Mouse (Mus musculus) Muller cell, postnatal 12 days (primary cell): ENCODE data around the gene CT030661.1.
"Not testable (repeated sequence)": the region's sequence is repeated elsewhere in the genome, so short reads cannot be mapped to it uniquely, and the experiment has no call there.

Experiments
- DNase-seq: peaks from one replicate; pipeline ENCODE4 v3.0.0-alpha.2; 2015; ENCODE audit errors: inconsistent ontology term

Gene CT030661.1

GRCm38 (mm10) chr17:22314730-22315226 is at the start of gene CT030661.1:
TSS of gene CT030661.1 (minus strand) at chr17:22314837.
- DNase-seq: peak; percentile 95

- DNase-seq: no peak
These were observed 49.3 kb upstream of the CT030661.1 start for GRCm38 (mm10) chr17:22363895-22364294.

GRCm38 (mm10) chr17:22361101-22361781 is 46.6 kb upstream of the CT030661.1 start, which contains the start of the genes Zfp944 and Zfp758:
TSS of gene Zfp944 (minus strand) at chr17:22361400.
TSS of gene Zfp758 (plus strand) at chr17:22361453.
- DNase-seq: peak; percentile 73

GRCm38 (mm10) chr17:22360572-22360971 is 45.9 kb upstream of the CT030661.1 start:
- DNase-seq: no peak

- peak; percentile 5 for DNase-seq
These were observed 38.2 kb upstream of the CT030661.1 start for GRCm38 (mm10) chr17:22352794-22353193.

- not testable (repeated sequence) for DNase-seq
These were observed 610 bp upstream of the CT030661.1 start for GRCm38 (mm10) chr17:22315247-22315646.

- DNase-seq: peak; percentile 3
These were observed 418 bp downstream of the CT030661.1 start for GRCm38 (mm10) chr17:22314219-22314618.
